Mouse (Mus musculus): ENCODE data around the gene Zdhhc8.

The Zdhhc8 gene

DNA sequence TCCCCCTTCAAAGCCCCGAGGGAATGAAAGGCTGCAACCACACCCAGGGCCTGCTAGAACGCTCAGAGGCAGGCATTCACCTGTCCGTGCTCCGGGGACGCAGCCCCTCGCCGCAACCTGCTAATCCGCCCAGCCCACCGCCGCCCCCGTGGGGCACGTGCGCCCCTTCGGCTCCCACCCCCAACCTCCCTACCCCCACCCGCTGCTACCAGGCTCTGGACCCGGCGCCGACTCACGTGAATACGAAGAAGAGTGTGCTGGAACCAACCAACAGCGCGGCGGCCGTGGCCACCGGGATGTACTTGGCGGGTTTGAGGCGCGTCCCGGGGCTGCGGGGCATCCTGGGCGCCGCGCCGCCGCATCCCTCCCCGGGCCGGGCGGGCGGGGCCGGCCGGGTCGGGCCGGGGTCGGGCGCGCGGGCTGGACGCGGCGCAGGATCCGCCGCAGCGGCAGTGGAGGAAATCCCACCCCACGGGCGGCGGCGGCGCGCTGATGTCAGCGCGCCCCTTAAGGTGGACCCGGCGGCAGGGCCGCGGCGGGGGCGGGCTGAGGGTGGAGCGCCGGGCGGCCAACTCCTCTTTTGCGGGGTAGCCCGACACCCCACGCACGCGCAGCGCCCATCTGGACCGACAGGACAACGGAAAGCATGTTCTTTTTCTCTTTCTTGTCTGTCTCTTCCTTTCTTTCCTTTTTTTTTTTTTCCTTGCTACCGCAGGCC is at the start of gene Zdhhc8:
Gene Zdhhc8, minus strand, starts transcription at position 466 of the 718 bp plus-strand sequence.
- peak; percentile 53 for DNase-seq (ENCODE audit: low read depth)

DNA sequence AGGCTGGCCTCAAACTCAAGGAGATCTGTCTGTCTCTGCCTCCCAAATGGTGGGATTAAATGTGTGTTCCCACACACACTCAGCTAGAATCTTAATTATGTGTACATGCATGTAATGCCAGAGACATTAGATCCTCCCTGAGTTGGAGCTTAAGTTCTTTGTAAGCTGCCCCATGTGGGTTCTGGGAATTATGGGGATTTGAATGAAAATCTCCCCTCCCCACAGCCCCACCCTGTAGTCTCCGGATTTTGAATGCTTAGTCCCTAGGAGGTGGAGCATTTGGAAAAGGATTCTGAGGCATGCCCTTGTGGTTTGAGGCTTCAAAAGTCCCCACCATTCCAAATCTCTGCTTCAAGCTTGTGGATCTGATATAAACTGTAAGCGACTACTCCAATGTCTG is 40.2 kb upstream of the Zdhhc8 start:
- no peak for DNase-seq (ENCODE audit: low read depth)

DNA sequence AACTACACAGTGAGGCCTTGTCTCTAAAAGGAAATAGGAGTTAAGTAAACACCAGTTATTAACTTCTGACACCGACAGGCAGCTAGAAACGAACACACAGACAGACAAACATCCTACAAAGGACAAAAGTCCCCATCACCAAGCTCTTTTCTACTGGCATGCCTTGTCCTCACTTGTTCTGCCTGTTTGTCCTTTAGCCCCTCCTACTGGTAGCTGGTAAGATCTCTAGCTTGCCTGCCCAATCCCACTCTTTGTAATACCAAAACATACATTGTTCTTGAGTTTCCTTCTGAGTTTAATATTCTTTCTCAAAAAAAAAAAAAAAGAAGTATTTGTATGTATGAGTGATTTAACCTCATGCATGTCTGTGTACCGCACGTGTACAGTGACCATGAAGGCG is 33.2 kb upstream of the Zdhhc8 start:
- peak; percentile 74 for DNase-seq (ENCODE audit: low read depth)

DNA sequence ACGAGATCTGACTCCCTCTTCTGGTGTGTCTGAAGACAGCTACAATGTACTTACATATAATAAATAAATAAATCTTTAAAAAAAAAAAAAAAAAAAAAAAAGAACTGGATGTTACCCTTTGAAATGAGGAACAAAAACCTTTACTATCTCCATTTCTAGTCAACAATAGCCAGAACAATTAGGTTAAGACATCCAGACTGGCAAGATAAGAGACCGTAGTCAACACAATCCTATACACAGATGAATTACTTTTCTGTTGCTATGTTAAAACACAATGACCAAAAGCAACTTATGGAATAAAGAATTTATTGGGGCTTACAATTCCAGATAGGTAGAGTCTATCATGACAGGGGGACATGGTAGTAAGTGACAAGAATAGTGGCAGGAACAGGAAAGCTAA is 30.1 kb upstream of the Zdhhc8 start:
- no peak for DNase-seq (ENCODE audit: low read depth)

DNA sequence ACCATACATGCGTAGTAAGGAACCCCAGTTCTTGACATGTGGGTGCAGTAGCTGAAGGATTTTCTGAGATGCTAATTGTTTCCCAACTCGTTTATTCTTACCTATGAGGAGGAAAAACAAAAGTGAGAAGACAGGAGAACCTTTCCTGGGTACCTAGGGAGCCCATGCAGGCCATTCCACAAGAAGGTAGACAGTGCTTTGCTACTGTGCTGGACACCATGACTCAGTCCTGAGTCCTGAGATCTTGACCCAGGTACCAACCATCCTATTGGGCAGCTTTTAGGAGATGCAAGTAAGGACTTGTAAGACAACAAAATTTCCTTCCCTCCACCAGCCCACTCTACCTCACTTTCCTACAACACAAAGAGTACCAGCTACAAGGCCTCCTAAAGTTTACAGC is 23.3 kb upstream of the Zdhhc8 start, which contains the start of gene Gm49776:
Gene Gm49776, minus strand, starts transcription at position 101 of the 400 bp plus-strand sequence.
- no peak for DNase-seq (ENCODE audit: low read depth)

DNA sequence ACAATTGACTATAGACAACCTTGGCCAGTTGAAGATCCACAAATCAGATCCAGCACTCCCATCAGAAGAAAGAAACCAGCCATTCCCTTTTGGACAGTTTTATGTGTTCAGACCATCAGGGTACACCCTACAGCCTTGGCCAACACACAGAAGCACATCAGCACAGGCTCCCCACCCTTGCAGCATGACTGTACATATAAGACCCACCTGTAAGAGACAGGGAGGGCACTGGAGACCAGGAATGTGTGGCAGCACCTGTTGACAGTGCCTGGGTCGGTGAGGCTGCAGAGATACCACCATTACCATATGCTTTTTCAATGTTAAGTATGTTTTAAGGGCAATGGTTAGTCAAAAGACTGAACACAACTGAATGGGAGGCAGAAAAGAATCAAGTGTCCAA is 18.9 kb upstream of the Zdhhc8 start:
- DNase-seq (ENCODE audit: low read depth) = no peak

DNA sequence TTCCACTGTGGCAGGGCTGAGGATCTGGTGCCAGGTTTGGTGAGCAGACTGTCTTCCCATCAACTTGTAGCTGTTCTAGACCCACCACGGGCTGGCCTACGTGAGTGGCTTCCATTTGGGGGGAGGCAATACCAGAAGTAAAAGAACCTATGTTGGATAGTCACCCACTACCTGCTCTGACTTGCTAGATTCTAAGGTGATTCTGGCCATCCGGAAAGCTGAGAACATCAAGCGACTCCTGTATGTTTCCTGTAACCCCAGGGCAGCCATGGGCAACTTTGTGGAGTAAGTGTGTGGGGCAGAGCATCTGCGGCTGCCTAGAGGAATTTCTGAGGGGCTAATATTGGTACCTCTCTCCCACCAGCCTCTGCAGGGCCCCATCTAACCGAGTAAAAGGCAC is 17.8 kb upstream of the Zdhhc8 start:
- no peak for DNase-seq (ENCODE audit: low read depth)

DNA sequence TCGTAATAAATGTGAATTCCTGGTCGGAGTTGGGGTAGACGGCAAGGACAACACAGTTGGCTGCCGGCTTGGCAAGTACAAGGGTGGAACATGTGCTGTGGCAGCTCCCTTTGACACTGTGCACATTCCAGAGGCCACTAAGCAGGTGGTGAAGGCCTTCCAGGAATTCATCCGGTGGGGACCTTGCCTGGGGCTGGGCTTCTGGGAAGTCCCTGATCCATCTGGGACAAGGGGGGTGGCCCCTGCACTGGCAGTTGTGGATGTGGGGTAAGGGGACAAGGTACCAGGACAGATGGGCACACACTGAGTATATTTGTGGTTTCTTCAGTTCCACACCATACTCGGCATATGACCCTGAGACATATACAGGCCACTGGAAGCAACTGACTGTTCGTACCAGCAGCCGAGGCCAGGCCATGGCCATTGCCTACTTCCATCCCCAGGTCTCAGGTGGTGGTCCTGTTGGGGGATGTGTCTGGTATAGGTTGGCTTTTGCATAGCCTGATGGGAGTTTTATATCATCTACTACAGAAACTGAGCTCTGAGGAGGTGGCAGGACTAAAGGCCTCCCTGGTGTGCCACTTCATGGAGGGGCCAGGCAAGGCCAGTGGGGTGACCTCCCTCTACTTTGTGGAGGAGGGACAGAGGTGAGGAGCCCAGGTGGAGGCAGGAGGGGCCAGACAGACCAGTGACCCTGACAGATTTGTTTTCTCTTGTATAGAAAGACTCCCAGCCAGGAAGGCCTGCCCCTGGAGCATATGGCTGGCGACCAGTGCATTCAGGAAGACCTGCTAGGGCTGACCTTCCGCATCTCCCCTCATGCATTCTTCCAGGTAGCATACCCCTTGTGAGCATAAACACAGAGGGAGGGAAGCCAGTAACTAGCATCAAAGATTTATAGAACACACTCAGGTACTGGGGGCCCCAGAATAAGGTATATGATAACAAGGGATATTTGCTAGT is 16.2 kb upstream of the Zdhhc8 start:
- no peak for DNase-seq (ENCODE audit: low read depth)

DNA sequence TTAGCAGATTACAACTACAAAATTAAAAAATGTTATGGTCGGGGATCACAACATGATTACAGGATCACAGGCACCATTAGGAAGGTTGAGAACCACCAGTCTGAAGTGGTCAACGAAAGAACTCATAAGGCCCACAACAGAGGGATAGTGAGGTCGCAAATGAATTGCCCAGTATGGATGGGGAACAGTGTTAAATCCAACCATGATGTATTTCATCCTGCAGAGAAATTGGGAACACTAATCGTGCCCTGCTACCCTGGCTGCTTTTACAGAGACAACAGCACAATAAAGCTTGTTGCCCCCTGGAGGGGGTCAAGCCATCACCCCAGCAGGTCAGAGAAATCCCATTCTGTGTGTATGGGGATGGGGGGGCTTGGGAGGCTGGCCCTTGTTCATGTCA is 15.3 kb upstream of the Zdhhc8 start:
- no peak for DNase-seq (ENCODE audit: low read depth)

DNA sequence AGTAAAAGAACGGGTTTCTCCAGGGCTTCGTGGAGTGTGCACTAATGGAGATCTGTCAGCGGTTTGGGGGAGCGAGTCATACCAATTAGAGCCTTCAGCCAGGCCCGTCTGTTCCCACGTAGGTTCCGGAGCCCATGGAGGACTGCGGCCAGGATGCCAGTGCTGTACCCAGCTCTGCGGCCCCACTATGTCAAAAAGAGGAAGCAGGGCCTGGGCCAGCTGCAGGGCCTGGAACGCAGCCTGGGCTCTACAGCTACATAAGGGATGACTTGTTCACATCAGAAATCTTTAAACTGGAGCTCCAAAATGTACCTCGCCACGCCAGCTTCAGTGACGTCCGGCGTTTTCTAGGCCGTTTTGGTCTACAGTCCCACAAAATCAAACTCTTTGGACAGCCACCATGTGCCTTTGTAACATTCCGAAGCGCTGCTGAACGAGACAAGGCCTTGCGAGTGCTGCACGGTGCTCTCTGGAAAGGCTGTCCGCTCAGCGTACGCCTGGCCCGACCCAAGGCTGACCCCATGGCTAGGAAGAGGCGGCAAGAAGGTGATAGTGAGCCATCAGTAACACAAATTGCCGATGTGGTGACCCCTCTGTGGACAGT is 14.5 kb upstream of the Zdhhc8 start:
- peak; percentile 84 for DNase-seq (ENCODE audit: low read depth)

DNA sequence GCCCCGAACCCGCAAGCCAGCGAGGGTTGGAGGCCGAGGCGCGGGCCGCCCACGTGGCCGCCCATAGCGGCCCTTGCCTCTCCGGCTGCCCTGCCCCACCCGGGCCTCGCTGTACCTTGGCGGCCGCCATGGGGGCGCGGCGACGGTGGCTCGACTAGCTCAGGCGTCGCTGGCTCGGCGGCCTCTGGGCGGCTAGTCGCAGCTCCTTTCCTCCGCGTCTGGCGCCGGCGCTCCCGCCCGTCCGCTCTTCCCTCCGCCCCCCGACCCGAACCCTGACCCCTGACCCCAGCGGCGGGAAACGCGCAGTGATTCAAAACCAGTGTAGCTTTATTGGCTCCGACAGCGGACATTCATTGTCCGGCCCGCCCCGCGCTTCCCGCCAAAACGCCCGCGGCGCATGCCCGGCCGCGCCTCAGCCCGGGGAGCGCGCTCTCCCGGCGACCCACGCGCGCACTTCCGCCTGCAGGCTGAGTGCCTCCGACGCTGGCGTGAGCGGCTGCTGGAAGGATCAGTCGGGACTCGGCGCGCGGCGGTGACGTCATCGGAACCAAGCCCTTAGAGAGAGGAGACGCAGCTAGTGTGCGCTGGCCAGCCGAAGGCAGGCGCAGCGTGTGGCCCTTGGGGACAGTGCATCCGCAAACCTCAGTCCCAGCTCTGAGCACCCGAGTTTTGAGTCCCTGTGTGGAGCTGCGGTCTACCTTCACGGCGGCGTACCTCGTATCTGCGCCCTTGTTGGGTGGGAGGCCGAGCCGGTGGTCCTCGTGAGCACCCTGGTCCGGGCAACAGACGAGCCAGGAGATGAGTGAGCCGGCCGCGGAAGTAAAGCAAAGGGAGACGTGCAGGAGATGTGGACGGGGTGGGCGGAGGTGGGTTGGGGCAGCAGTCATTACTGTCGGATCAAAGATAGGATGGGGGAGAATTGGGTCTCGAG is 13.8 kb upstream of the Zdhhc8 start, which contains the start of the genes Trmt2a and Ranbp1:
Gene Trmt2a, plus strand, starts transcription at position 247 of the 931 bp plus-strand sequence.
Gene Ranbp1, minus strand, starts transcription at position 300 of the 931 bp plus-strand sequence.
- peak; percentile 99 for DNase-seq (ENCODE audit: low read depth)

DNA sequence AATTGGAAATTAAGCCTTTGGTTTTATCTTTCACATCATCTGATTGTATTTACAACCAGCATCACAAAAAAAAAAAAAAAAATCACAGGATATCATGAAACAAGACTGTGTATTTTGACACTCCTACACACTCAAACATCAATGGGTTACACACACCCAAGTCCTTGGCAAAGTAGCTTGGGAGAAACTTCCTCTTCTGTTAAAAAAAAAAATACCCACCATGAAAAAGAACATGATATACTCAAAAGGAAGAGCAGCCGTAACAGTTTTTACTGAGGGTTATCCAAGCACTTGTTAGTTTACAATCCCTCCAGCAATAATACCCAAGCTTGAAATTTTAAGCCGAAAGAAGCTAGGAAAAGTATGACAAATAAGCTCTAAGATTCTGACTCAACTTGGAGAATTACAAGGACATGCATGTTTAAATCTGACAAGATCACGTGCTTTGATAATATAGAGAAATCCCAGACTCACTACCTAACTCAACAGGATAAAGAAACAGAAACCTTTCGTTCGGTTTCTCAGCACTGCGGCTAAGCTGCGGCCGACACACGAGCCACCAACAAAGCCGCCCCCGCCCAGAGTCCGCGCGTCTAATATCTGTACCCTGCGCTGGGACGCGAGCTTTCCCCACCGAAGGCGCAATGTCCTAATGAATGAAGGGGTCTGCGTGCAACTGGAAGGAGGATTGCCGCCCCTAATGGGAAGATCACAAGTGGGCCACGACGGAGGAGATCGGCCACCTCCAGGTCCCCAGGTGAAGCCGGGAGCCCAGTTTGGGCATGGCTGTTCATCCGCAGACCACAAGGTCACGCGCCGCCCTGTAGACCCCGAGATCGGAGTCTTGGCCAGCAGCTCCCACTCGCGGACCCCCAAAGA is 12.8 kb upstream of the Zdhhc8 start:
- peak; percentile 52 for DNase-seq (ENCODE audit: low read depth)

DNA sequence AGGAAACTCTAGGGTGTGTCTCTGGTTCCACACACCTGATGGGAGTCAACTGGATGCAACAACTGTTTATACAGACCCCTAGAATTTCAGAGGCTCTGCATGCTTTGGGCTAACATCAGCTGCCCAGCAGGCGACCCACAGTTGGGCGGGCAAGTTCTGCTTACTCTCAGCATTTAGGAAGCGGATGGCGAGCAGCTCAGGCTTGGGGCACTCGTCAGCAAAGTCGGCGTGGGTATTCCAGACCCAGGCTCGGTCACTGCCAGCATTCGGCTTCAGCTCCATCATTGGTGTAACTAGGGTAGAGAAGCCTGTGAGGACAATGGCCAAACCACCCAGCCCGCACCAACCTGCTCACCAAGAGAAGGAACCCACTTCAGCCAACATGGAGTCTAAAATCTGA is 6.6 kb upstream of the Zdhhc8 start:
- DNase-seq (ENCODE audit: low read depth) = no peak

DNA sequence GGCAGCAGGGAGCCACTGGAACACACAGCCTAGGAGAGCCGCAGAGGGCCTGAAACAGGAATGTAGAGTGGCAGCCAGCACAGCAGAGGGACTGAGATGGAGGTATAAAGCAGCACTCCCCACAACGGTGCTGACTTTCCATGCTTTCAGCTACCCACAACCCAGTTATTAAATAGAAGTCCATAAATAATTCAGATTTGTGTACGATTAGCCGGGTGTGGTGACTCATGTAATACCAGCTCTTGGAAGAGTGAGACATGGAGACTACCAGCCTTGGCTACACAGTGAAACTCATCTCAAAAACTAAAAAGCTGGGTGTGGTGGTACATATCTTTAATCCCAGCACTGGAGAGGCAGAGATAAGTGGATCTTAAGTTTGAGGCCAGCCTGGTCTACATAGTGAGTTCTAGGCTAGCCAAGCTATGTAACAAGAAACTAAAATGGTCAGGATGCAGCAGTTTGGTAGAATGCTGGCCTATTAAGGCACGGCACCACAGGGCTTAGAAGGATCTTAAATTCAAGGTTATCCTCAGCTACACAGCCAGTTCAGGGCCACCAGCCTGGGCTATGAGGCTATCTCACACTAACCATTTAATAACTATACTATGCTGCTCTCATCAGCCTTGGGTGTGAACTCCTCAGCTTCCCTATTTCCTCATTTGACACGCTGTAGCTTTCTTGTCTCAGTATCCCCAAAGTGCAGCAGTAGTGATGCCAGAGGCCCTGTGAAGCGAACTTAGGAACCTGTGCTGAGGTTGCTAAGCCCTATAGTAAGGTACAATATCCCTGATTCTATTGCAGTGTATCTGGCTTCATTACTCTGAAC is 2.0 kb upstream of the Zdhhc8 start:
- DNase-seq (ENCODE audit: low read depth) = no peak

DNA sequence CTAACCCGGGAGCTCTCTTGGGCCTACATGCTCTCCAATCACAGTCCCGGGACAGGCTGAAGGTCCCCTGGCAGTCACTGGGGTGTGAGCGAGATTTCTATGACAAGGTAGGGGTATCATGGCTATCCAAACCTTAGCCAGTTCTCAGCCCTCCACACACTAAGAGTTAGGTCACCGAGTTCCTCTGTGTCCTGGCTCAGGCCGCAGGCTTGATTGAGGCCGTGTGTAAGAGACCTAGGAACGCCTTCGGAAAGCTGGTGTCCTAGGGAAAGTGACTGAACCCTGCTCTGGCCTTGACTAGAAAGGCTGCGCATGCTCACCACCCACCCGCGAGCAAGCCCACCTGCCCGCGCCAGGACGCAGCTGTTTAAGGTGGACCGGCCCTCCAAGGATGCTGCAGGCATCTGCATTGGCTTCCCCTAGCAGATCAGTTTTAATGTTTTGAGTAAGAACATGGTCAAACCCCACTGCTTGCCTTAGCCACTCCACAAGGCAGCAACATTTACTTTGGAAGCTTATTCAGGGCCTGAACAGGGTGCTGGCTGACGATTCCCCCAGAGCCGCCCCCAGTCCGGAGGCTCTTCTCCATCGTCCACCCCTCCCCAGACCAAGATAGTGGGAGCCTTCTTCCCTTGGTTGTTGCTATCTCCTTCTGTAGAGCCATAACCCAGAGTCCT is 591 bp upstream of the Zdhhc8 start:
- no peak for DNase-seq (ENCODE audit: low read depth)

DNA sequence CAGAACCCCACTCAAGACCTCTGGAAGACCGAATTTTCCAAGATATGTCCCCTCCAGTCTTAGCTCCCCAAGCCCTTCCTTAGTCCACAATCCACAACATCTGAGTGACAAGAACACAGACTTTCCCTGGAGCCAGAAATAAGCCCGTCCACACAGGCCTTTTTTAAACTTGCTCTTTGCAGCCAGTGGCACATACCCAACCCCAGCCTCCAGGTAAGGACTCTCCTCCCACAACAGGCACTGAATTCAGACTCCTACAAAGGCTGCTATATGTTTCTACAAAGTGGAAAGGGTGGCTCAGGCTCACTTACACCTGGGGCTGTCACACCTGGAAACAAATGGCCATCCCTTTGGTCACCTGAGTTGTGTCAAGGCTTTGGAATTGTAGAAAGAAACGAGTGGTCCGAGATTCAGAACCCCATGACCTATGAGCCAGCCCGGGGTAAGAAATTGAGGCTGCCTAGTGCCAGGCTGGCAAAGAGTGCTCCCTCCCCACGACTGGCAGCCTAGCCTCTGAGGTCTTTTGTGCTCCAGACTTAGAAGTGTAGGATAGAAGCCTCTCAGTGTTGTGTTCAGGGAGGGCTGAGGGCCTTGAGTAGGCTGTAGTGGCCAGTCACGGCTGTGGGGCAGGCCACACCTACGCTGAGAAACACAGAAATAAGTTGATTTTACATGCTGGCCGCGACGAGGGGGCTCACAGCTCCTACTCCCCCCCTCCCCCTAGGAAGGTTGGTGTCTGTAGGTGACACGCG is 841 bp downstream of the Zdhhc8 start:
- no peak for DNase-seq (ENCODE audit: low read depth)

DNA sequence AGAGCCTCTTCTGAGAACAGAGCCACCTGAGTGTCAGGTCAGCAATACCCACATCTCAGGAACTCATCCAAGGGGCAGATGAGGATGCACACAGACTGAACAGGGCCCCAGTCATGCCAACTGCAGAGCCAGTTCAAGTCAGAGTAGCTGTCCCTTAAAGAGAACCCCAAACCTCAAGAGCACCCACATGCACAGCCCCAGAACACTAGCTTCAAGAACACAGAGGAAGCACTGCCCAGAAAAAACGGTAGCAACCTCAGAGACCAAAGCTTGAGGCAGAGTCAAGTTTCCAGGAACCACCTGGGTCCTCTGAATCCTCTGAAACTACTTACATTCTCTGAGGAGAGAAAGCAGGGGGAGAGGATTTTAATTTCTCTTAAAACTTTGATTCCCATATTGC is 1.5 kb downstream of the Zdhhc8 start:
- DNase-seq (ENCODE audit: low read depth) = peak; percentile 36

DNA sequence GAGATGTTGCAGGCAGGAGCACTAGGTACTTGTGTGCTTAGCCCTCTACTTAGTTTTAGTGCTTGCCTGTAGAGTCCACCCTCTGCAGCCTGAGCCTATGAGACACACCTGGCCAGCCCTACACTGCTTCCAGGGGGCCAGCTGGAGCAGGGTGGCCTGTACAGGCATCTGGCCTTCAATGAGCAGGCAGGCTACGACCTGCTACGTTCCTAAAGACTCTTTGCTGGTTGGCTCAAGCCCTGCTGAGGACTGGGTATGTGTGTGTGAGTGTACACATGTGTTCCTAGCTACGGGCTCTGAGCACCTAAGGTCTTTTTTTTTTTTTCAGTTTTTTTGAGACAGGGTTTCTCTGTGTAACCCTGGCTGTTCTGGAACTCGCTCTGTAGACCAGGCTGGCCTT is 3.5 kb downstream of the Zdhhc8 start:
- DNase-seq (ENCODE audit: low read depth) = no peak
